Mouse (Mus musculus) cerebellum, adult 18-20 months (tissue): ENCODE results near the gene Mrpl16.

ENCODE experiments used
- DNase-seq, 2 experiments: peaks; one replicate each; pipeline ENCODE4 v3.0.0; 2021

Mrpl16 gene

GRCm38 (mm10) chr19:11770205-11770892 lies at the start of gene Mrpl16:
Mrpl16 (plus strand) TSS chr19:11770391.
- peak; percentile 83 to 92 for DNase-seq

GRCm38 (mm10) chr19:11723870-11724269 lies 46.3 kb upstream of the Mrpl16 start:
- DNase-seq, result no peak

DNA sequence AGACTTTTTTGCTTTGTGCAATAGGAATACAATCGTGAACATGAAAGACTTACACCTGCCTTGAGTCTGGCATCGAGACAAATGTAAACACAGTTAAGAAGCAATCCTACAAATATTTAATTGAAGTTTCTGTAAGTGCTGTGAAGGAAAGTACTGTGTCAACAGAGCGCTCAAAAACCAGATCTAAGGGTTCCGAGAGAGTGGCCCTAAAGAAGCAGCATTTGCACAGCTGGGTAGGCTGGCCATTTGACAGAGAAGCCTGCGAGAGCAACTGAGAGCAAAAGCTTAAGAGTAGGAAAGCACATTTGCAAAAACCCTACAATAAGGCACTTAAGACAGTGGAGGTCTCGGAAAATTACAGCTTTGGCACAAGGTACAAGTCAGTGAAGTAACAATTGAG lies 45.9 kb upstream of the Mrpl16 start:
- DNase-seq, result no peak

DNA sequence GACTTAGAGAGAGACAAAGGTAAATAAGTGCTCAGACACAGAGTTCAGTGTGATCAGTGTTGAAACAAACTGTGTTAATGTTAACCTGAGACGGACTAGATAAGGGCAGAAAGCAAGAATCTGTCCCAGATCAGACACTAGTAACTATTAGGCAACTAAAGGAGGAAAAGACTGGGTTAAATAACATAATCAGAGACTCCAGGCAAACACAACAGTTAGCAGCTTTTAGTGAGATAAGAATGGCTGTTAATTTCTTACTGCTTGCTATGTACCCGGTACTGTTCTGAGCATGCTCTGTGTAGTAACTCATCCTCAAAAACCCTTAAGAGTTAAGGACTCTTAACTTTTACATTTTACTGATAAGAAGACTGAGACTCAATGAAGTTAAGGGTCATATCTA lies 44.3 kb upstream of the Mrpl16 start:
- no peak for DNase-seq

GRCm38 (mm10) chr19:11727304-11727703 lies 42.9 kb upstream of the Mrpl16 start:
- DNase-seq, result no peak

DNA sequence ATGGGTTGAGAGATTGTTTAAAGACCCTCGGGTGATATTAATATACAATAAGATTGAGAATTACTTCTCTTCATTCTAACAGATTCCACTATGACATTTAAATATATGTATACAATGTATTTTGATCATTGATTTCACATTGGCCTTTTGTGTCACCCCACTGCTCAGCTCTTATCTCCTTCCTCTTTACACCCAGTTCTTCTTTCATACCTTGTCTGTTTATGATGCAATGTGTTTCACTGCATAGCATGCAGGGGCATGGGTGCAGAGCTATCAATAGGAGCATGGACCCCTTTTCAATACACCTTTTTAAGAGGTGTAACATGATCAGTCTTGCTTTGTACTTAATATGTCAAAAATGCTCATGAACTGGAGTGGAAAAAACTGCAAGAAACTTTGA lies 39.9 kb upstream of the Mrpl16 start:
- no peak for DNase-seq

GRCm38 (mm10) chr19:11736455-11736854 lies 33.7 kb upstream of the Mrpl16 start:
- DNase-seq, result no peak

- DNase-seq, result no peak
Measured at GRCm38 (mm10) chr19:11745680-11746079, 24.5 kb upstream of the Mrpl16 start.

DNA sequence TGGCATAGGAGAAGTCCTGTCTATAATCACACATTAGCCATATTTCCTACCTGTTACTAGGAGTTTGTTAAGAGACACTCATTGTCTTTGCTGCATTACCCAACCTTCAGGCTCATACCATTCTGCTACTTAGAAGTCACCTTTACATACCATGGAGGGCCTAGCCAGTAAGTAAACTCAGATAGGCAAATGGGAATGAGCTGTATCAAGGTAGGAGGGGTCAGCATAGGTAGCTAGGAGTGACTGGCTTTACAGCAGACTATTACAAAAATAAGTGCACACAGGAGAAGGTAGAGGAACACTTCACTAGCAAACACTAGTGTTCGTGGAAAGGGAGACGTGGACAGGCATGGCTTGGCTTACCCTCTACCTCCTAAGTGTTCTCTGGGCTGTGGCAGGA lies 22.9 kb upstream of the Mrpl16 start, which contains the start of gene Gif:
Gene Gif (plus strand): TSS at position 257 of the 400 bp plus-strand sequence.
- DNase-seq, result no peak

GRCm38 (mm10) chr19:11765059-11765458 lies 5.1 kb upstream of the Mrpl16 start:
- no peak for DNase-seq

DNA sequence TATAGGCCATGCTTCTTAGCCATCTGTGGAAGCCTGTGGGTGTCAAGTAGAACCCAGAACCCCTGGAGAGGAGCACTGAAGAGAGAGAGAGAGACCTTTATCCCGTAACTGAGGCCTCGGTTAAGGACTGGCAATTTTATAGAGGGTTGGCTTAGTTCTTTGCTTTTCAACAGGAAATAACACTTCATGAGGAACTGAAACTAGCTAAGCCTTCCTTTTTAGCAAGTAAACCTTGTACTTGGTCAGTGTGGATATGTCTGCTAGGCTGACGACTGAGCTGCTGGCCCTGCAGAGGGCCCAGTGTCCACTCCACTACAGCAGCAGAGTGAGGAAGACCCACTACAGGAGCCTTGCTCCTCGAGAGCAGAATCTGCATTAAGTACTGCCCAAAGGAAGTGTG lies 3.8 kb upstream of the Mrpl16 start:
- DNase-seq, result no peak

DNA sequence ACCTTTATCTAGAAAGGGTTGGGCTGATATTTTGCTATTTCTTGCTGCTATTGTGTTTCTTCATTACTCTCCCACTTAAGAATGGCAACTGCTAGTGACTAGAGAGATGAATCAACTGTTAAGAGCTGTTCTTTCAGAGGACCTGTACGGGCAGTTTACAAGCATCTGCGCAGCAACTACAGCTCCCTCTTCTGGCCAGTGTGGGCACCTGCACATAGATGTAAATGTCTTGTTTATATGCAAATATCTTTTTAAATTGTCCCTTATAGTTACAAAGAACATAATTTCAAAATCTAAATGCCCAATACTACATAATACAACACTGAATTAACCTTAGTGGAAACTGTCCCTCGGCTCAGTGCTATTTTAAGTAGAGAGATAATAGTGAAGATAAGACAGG lies 2.0 kb upstream of the Mrpl16 start:
- DNase-seq, result peak in 1 of 2 experiments; percentile 21

- DNase-seq, result no peak
Measured at GRCm38 (mm10) chr19:11769257-11769920, 802 bp upstream of the Mrpl16 start.

GRCm38 (mm10) chr19:11777191-11777865 lies 7.1 kb downstream of the Mrpl16 start:
- DNase-seq, result peak; percentile 57 to 75

DNA sequence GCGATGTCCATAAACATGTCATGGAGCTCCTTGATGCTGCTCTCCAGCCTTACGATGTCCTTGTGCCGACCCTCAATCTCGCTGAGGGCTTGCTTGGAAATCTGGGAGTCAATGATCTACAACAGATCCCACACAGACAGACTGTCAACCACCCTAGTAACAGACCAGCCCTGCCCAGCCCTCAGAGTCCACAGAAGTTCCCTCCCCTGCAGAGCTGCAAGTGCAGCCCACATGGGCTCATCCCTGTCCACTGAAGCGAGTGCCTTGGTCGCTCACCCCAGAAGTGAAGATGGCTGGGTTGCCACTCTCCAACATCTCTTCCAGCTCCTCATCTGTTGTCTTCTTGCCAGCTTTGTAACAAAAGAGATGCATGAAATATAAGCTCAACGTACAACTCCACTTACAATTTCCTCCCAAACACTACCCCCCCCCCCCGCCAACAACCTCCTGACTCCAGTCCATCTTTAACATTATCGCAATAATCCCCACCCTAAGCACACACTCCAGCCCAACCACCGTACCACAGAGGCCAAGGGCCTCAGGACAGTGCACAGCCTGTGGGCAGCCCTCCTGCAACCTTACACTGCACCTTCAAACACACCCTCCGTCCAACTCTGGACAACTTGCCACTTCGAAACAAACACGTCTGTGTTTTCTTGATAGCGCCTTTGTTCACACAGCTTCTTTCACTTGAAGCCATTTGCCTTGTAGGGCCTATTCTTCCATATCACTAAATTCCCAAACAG lies 15.4 kb downstream of the Mrpl16 start:
- DNase-seq, result no peak

GRCm38 (mm10) chr19:11787826-11788225 lies 17.6 kb downstream of the Mrpl16 start:
- DNase-seq, result no peak

DNA sequence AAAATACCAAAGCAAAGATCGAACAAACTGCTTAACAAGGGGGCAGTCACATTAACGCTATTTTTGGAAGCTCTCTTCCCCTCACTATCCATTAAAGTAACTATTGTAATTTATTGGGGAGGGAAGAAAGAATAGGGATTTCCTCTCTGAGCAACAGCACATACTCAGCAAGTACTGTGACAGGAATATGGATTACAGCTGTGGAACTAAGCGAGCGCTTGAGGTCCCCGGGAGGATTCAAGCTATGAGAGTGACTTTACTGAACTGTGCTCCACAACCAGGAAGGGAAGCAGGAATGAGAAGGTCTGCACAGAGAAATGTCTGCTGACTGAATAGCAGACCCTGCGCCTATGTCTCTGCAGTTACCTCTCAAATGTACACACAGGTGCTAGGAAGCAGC lies 18.7 kb downstream of the Mrpl16 start:
- no peak for DNase-seq

DNA sequence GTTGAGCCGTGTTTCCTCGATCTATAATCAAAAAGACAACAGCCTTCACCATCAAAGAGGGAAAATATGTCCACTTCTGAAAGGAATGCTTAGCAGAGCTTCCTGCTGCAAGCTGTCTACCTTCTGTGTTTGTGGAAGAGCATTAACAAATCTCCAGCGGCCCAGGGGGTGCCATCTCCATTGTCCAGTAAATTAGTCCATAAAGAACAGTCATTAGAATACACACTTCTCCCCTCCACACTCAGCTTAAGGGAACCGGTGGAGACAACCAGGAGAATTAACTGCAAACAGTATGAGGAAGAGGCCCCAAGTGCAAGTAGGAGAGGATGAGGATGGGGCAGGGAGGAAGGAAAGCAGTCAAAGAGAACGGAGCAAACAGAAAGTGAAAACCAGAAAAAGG lies 21.6 kb downstream of the Mrpl16 start:
- DNase-seq, result no peak

DNA sequence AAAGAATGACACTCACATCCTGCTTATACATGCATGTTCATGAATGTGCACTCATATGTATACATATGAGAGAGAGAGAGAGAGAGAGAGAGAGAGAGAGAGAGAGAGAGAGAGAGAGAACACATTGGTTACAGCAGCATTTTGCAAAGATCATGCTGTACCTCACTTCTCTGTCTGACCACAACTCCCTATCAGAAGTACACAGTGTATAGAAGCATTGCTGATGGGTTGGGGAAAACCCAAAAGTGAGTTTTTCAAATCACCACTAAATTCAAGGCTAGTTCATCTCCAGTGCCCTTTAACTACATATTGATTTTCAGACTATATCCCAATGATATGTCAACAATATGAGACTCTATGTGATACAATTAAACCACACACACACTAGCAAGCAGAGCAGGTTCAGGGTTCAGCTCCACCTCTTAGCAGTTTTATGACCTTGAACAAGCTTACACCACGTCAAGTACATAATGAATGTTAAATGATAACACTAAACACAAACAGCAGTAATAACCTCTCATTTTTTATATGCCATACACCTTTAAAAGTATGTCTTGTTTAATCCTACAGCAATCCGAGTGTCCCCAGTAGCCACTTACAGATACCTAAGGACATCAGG lies 23.7 kb downstream of the Mrpl16 start:
- no peak for DNase-seq

DNA sequence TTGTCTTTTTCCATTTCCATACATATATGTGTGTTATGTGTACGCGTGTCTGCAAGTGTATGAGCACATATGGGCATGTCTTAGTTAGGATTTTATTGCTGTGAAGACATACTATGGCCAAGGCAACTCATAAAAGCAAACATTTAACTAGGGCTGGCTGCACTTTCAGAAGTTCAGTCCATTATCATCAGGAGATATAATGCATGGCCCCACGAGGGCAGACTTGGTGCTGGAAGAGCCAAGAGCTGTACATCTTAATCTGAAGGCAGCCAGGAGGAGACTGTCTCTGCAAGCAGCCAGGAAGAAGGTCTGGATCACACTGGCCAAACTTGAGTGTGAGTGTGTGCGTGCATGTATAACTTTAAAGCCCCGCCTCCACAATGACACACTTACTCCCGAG lies 24.3 kb downstream of the Mrpl16 start:
- no peak for DNase-seq

GRCm38 (mm10) chr19:11800531-11801315 lies 30.5 kb downstream of the Mrpl16 start:
- DNase-seq, result no peak

- no peak for DNase-seq
Measured at GRCm38 (mm10) chr19:11804423-11804822, 34.2 kb downstream of the Mrpl16 start.
